Mouse (Mus musculus) forebrain, embryonic 11.5 days (tissue): ENCODE results near the gene Mecp2. TPM values are rescaled to one million over a fixed set of nuclear protein-coding genes. Genes with fewer than 3 reads are reported as not detected.
A peak's percentile ranks its signal among the peaks of the same experiment; 100 is the strongest.

Experiments used
- ATAC-seq: fragments of 200-750 bp; cut with Nextera tagmentation; replicated peaks from 2 replicates; pipeline ENCODE4 v1.8.0; 2017; ENCODE audit warnings: moderate TSS enrichment; ENCODE audit not compliant: low FRiP score
- DNase-seq: peaks from one replicate; pipeline ENCODE4 v3.0.0-alpha.2; 2017; ENCODE audit warnings: low spot score
- H3K27ac ChIP-seq: fragments of 300-500 bp; sonication (generic); 2 replicates; pipeline ENCODE4 v1.5.1; 2014; ENCODE audit warnings: low read depth, low read length
- H3K27me3 ChIP-seq: fragments of 300-500 bp; sonication (generic); 2 replicates; pipeline ENCODE4 v1.6.1; 2014; ENCODE audit warnings: mild to moderate bottlenecking, low read length, mixed read lengths; ENCODE audit not compliant: control insufficient read depth, insufficient read depth
- H3K36me3 ChIP-seq: fragments of 300-500 bp; sonication (generic); 2 replicates; pipeline ENCODE4 v1.6.1; 2014; ENCODE audit warnings: mild to moderate bottlenecking, low read length, moderate library complexity, mixed read lengths; ENCODE audit not compliant: control insufficient read depth, insufficient read depth
- H3K4me1 ChIP-seq: fragments of 300-500 bp; sonication (generic); replicated peaks from 2 replicates; pipeline ENCODE4 v1.6.1; 2014; ENCODE audit warnings: low read length, mixed read lengths; ENCODE audit not compliant: control insufficient read depth, insufficient read depth
- H3K4me2 ChIP-seq: fragments of 300-500 bp; sonication (generic); 2 replicates; pipeline ENCODE4 v1.6.1; 2014; ENCODE audit warnings: low read depth, mild to moderate bottlenecking, low read length, moderate library complexity, mixed read lengths; ENCODE audit not compliant: severe bottlenecking
- H3K4me3 ChIP-seq: fragments of 300-500 bp; sonication (generic); 2 replicates; pipeline ENCODE4 v1.5.1; 2014; ENCODE audit warnings: low read depth, low read length
- H3K9ac ChIP-seq: fragments of 300-500 bp; sonication (generic); 2 replicates; pipeline ENCODE4 v1.6.1; 2014; ENCODE audit warnings: low read length
- H3K9me3 ChIP-seq: fragments of 300-500 bp; sonication (generic); 2 replicates; pipeline ENCODE4 v1.6.1; 2016; ENCODE audit warnings: low read length, mixed read lengths; ENCODE audit not compliant: control insufficient read depth
- WGBS: fragments of 180-500 bp; shearing (Covaris S2); extraction: QIAGEN DNeasy Blood & Tissue Kit; methylation state at CpG from one replicate; pipeline ENCODE4 v1.1.7; 2014; 5-methylcytosine and 5-hydroxymethylcytosine counted together
- microRNA counts: library from miRNA; unstranded; fragments of <30 nt; microRNA quantifications from one replicate; lab custom pipeline; 2015
- microRNA-seq: library from miRNA; unstranded; fragments of <30 nt; microRNA quantifications from one replicate; pipeline ENCODE4, GENCODE M21; 2016; ENCODE audit not compliant: insufficient number of aligned reads
- polyA plus RNA-seq: library from polyadenylated mRNA; unstranded; fragments of >200 nt; fragmentation: Nextera tagmentation; extraction: Ambion mirVana; gene quantifications from 2 replicates; pipeline ENCODE4 v1.2.1, GENCODE M21; 2014

Gene Mecp2
- polyA plus RNA-seq, 1 experiment from 2014 or later, result 17.0 TPM

GRCm38 (mm10) chrX:74001024-74001423 is 134.1 kb downstream of the Mecp2 start:
- no peak for DNase-seq
- Histone ChIP-seq H3K27ac (no peak overlapping the region), H3K27me3 (no peaks in the 10 kb centered on the region), H3K4me2 (no peak overlapping the region), H3K9ac (no peak overlapping the region), H3K9me3 (no peaks in the 10 kb centered on the region), H3K36me3 (no peaks in the 10 kb centered on the region), H3K4me1 (no peaks in the 10 kb centered on the region), H3K4me3 (no peak overlapping the region)
- ATAC-seq, result no peak
- WGBS, result 79% methylated on average over 3 of the region's 3 CpGs

GRCm38 (mm10) chrX:73998911-73999869 is 136.0 kb downstream of the Mecp2 start:
- 25% methylated on average over 8 of the region's 8 CpGs for WGBS

GRCm38 (mm10) chrX:73977783-73978182 is 157.4 kb downstream of the Mecp2 start:
- 88% methylated on average over 1 of the region's 1 CpGs for WGBS
- Histone ChIP-seq H3K9me3 (no peaks in the 10 kb centered on the region), H3K9ac (no peak overlapping the region), H3K4me3 (no peak overlapping the region), H3K4me2 (no peak overlapping the region), H3K36me3 (no peaks in the 10 kb centered on the region), H3K4me1 (no peaks in the 10 kb centered on the region), H3K27ac (no peak overlapping the region), H3K27me3 (no peaks in the 10 kb centered on the region)
- no peak for ATAC-seq
- no peak for DNase-seq

More at GRCm38 (mm10) chrX:73998911-73999869, 136.0 kb downstream of the Mecp2 start:
- peak; percentile 52 for DNase-seq
- H3K36me3 ChIP-seq, result no peaks in the 10 kb centered on the region
- no peaks in the 10 kb centered on the region for H3K9me3 ChIP-seq
- H3K4me1 ChIP-seq, result no peaks in the 10 kb centered on the region
- no peak overlapping the region for H3K4me2 ChIP-seq
- peak overlapping the region; percentile 70 for H3K27ac ChIP-seq
- no peaks in the 10 kb centered on the region for H3K27me3 ChIP-seq
- no peak overlapping the region for H3K9ac ChIP-seq
- peak; percentile 82 for ATAC-seq
- H3K4me3 ChIP-seq, result no peak overlapping the region

MicroRNAs encoded within 50 kb of the gene (microRNA counts, 519-probe panel; counts per million panel counts)
- 31.2 counts per million for microRNA mmu-miR-718 (lab: Ali Mortazavi, UCI)

Small RNA genes within 50 kb of the gene (microRNA-seq; reads per million reads assigned to microRNA genes)
- gene Mir5132 (5.0 reads per million), gene Mir718 (not detected)

Other genes starting within 250 kb of the Mecp2 start
- 0.11 TPM in 1 of 2 replicates, not detected in the other for gene Avpr2, start 243.3 kb downstream of the Mecp2 start, polyA plus RNA-seq
- 24.0 and 27.2 TPM in 2 replicates for gene L1cam, start 239.3 kb downstream of the Mecp2 start, polyA plus RNA-seq
- 1.7 and 2.0 TPM in 2 replicates for gene Arhgap4, start 213.5 kb downstream of the Mecp2 start, polyA plus RNA-seq
- gene Naa10, start 213.4 kb downstream of the Mecp2 start, polyA plus RNA-seq, result 134 and 137 TPM in 2 replicates
- gene Renbp, start 204.5 kb downstream of the Mecp2 start, polyA plus RNA-seq, result 12.3 and 14.4 TPM in 2 replicates
- gene Hcfc1, start 169.0 kb downstream of the Mecp2 start, polyA plus RNA-seq, result 90.6 and 92.2 TPM in 2 replicates
- 49.1 and 56.7 TPM in 2 replicates for gene Irak1, start 111.4 kb downstream of the Mecp2 start, polyA plus RNA-seq
- gene Opn1mw, start 7.9 kb downstream of the Mecp2 start, polyA plus RNA-seq, result not detected in 2 replicates
- gene Tex28, start 32.5 kb upstream of the Mecp2 start, polyA plus RNA-seq, result not detected in 2 replicates
- 0.28 TPM in 1 of 2 replicates, not detected in the other for gene Tktl1, start 41.9 kb upstream of the Mecp2 start, polyA plus RNA-seq
- gene Flna, start 114.5 kb upstream of the Mecp2 start, polyA plus RNA-seq, result 242 and 249 TPM in 2 replicates
- 27.0 and 28.0 TPM in 2 replicates for gene Emd, start 119.3 kb upstream of the Mecp2 start, polyA plus RNA-seq
- 614 and 677 TPM in 2 replicates for gene Rpl10, start 135.4 kb upstream of the Mecp2 start, polyA plus RNA-seq
- gene Taz, start 146.5 kb upstream of the Mecp2 start, polyA plus RNA-seq, result 58.1 and 64.3 TPM in 2 replicates
- gene Dnase1l1, start 147.0 kb upstream of the Mecp2 start, polyA plus RNA-seq, result 3.5 and 5.2 TPM in 2 replicates
- gene Atp6ap1, start 161.7 kb upstream of the Mecp2 start, polyA plus RNA-seq, result 82.1 and 86.5 TPM in 2 replicates
- gene Gdi1, start 169.6 kb upstream of the Mecp2 start, polyA plus RNA-seq, result 396 and 419 TPM in 2 replicates
- gene Fam50a, start 177.7 kb upstream of the Mecp2 start, polyA plus RNA-seq, result 62.5 and 65.6 TPM in 2 replicates
- gene Plxna3, start 193.7 kb upstream of the Mecp2 start, polyA plus RNA-seq, result 27.4 and 28.3 TPM in 2 replicates
- gene Lage3, start 218.3 kb upstream of the Mecp2 start, polyA plus RNA-seq, result 118 and 121 TPM in 2 replicates
- gene Ubl4a, start 237.9 kb upstream of the Mecp2 start, polyA plus RNA-seq, result 72.8 and 72.9 TPM in 2 replicates
- 8.6 and 9.9 TPM in 2 replicates for gene Slc10a3, start 238.0 kb upstream of the Mecp2 start, polyA plus RNA-seq